Mouse (Mus musculus) retina, postnatal 1 day (tissue): ENCODE data around the gene Gm4133.
"Not testable (repeated sequence)": the region's sequence is repeated elsewhere in the genome, so short reads cannot be mapped to it uniquely, and the experiment has no call there.

Source experiments
- DNase-seq: peaks from one replicate; pipeline ENCODE4 v3.0.0-alpha.2; 2012

The Gm4133 gene

DNA sequence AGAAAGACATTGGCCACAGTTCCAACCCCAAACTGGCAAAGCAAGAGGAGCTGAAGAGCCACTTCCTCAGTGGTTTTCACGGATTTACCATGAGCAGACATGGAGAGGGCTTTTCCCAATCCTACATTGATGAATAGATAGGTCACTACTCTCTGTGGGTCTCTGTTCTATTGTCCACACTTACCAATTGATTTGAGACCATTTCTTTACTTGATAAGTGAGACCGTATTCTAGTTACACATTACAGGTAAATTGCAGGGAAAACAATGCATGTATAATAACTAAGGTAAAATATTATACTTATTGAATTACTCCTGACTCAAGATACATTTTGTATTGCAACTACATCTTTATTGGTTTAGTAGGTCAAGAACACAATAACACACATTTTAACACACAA lies at the start of gene Gm4133:
TSS of gene Gm4133 (minus strand) at position 101 of the 400 bp plus-strand sequence.
- not testable (repeated sequence) for DNase-seq

DNA sequence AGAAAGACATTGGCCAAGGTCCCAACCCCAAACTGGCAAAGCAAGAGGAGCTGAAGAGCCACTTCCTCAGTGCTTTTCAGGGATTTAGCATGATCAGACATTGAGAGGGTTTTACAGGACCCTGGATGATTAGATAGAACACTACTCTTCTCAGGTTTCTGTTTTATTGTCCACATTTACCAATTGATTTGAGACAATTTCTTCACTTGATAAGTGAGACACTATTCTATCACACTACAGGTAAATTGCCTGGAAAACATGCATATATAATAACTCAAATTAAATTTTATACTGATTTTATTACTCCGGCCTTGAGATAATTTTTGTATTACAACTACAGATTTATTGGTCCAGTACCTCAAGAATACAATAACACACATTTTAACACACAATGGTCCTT lies 41.4 kb upstream of the Gm4133 start, which contains the start of gene Gm5728:
TSS of gene Gm5728 (minus strand) at position 101 of the 400 bp plus-strand sequence.
- DNase-seq = not testable (repeated sequence)
